Mouse (Mus musculus) gastrocnemius, postnatal 4 days (tissue): ENCODE measurements around the gene Tnfrsf11a. TPM values are rescaled to one million over a fixed set of nuclear protein-coding genes. Genes with fewer than 3 reads are reported as not detected.

Experiments
- DNase-seq, 2 experiments: peaks; one replicate each; pipeline ENCODE4 v3.0.0; 2021 to 2022; ENCODE audit warnings: low spot score in 2 of 2, mixed read lengths in 2 of 2
- total RNA-seq, 2 experiments: library from RNA; stranded (reverse); gene quantifications; 2 replicates each; pipeline ENCODE4 v1.2.3; 2021

Tnfrsf11a gene
- total RNA-seq, 2 experiments from 2014 or later, result 2.1 to 2.4 TPM

DNA sequence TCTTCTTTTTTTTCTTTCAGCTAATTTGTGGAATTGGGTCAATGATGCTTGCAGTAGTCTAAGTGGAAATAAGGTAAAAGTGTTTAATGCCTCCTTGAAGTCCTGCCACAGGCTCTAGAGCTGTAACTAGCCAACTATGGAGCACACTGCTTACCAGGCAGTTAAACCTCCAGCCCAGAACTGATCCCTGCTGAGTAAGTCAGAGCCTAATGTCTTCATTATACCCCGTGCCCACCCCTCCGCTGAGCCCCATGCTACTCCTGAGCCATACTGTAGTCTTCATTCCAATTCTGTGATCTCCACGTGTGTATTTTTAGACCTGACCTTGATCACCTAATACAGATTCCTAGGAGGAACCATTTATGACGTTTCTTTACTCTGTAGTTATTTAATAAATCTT, 44.5 kb downstream of the Tnfrsf11a start:
- DNase-seq, result no peak

DNA sequence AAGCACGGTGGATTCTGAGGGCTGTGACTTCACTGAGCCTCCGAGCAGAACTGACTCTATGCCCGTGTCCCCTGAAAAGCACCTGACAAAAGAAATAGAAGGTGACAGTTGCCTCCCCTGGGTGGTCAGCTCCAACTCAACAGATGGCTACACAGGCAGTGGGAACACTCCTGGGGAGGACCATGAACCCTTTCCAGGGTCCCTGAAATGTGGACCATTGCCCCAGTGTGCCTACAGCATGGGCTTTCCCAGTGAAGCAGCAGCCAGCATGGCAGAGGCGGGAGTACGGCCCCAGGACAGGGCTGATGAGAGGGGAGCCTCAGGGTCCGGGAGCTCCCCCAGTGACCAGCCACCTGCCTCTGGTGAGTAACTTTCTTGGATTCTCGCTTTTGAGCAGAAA, 46.9 kb downstream of the Tnfrsf11a start:
- no peak for DNase-seq

DNA sequence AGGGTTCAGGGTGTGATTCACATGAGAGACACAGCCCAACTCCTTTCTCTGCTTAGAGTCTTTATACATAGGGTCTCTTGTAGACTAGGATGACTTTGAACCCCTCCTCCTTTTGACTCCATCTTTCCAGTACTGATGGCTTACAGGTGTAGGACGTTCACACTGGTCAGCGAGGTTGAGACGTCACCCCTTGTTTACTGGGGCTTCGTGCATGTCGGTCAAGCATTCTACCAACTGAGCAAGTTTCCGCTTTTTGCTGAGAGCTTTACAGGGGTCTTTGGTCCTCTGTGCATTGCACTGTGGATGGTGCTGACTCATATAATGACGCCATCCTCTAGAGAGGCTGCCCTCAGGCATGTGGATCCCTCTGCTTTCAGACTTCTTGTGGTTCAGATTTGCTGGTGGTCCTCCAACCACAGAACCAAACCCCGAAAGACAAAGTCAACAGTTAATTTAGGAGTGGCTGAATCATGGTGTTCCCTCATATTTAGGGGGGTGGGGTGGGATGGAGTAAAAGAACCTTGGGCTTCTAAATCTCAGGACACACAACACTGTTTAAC, 47.3 kb downstream of the Tnfrsf11a start:
- DNase-seq, result no peak

- DNase-seq, result no peak
These were observed 48.7 kb downstream of the Tnfrsf11a start for GRCm38 (mm10) chr1:105829171-105829570.

GRCm38 (mm10) chr1:105832784-105833183, 52.3 kb downstream of the Tnfrsf11a start:
- no peak for DNase-seq

DNA sequence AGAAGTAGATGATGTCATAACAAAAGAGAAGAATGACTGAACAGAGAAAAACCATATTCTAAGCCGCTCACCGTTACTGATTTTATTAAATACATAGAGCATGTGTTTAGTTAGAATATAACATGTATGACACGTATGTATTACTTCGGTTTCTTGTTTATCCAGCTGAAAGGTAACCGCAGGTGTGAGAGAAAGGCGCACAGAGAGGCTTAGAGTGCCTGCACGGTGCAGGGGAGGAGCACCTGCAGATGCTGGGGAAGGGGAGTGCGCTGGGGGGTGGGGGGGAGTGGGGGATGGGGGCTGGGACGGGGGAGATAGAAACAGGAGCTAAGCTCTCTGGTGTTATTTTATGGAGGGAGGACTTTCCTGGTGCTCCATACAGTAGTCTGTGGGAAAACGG, 62.4 kb downstream of the Tnfrsf11a start:
- no peak for DNase-seq

GRCm38 (mm10) chr1:105843386-105843785, 62.9 kb downstream of the Tnfrsf11a start:
- no peak for DNase-seq

DNA sequence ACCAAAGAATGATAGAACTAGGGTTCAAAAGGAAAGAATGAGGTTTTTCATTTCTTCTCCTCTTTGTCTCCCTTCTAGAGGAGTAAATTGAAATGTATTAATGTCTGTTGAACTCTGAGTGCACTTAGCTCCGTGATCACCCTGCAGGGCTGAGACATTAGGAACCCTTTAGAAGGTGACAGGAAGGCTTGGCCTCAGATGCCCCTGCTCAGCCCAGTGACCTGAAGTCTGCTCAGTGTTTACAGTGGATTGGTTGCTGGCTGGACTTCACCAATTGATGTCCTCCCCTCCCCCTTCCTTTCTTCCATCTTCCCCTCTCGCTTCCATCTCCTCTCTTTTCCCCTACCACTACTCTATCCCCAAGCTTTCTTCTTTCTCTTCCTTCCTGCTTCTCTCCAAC, 63.3 kb downstream of the Tnfrsf11a start:
- DNase-seq, result no peak

- DNase-seq, result no peak
These were observed 64.0 kb downstream of the Tnfrsf11a start for GRCm38 (mm10) chr1:105844341-105845006.

DNA sequence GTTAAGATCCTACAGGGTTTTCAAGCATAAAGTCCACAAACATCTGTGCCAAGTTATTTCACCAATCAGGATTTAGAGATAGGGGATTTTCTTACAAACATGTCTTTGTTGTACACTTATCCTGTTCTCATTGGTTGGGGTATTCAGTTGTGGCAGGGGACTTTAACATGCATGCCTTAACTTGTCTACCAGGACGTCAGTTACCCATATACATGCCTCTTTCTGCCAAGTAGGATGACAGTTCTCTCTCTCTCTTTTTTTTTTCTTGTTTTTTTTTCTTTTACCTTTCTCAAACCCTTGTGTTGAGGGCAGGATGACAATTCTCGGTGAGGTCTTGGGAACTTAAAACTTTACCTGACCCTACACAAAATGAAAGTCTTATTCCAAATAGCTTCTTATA, 65.9 kb downstream of the Tnfrsf11a start:
- no peak for DNase-seq

GRCm38 (mm10) chr1:105848806-105849205, 68.3 kb downstream of the Tnfrsf11a start:
- DNase-seq, result no peak

DNA sequence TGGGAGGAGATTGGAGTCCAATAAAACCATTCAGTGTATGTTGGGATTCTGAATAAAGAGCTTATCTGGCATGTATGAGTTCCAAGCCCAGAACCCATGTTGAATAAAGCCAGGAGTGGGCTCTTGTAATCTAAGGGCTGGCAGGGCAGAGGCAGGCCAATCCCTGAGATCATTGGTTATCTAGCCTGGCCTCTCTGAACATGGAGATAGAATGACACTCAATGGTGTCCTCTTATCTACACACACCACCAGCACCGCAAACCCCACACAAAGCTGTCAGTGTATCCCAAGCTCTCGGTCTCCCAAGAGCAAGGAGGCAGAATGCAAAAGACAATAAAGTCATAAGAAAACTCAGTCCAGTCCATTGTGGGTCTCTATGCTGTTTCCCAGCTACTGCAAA, 70.8 kb downstream of the Tnfrsf11a start:
- DNase-seq, result no peak

GRCm38 (mm10) chr1:105859740-105860139, 79.2 kb downstream of the Tnfrsf11a start:
- DNase-seq, result no peak

DNA sequence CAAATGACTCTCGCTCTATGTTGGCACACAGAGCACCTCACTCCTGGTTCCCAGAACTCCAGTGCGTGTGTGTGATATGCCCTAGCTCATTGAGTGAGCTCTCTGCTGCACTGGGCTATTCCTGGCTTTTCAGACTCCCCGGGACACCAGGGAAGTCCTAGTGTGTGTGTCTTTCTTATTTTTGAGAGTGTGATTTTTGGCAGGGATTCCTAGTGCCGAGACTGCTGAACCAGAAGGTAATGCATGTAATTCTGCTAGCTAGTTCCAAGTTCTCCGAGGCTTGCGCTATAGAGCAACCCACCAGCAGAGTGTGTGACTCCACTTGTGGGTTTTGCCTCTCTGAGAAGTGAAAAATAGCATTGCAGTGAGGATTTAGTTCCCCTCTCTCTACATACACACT, 96.1 kb downstream of the Tnfrsf11a start:
- DNase-seq, result no peak

DNA sequence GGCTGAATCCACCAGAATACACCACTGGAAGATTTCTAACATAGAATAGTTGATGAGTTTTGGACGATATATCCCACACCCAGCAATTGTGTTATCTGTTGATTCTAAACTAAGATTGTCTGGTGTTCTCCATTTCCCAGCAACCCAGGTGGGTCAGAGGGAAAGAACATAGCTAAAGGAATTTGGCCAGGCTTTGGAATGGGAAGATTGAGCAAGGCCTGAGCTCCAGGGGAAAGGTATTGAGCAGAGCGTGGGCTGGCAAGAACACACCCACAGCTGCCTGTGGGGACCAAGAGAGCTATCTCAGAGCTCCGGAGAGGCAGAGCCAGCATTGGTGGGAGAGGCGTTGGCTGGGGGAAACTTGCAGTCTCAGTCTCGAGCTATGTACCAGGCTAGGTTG, 97.3 kb downstream of the Tnfrsf11a start:
- no peak for DNase-seq

- DNase-seq, result no peak
These were observed 97.9 kb downstream of the Tnfrsf11a start for GRCm38 (mm10) chr1:105878416-105878815.

- DNase-seq, result peak in 1 of 2 experiments; percentile 15
These were observed 100.2 kb downstream of the Tnfrsf11a start for GRCm38 (mm10) chr1:105880555-105881304.

DNA sequence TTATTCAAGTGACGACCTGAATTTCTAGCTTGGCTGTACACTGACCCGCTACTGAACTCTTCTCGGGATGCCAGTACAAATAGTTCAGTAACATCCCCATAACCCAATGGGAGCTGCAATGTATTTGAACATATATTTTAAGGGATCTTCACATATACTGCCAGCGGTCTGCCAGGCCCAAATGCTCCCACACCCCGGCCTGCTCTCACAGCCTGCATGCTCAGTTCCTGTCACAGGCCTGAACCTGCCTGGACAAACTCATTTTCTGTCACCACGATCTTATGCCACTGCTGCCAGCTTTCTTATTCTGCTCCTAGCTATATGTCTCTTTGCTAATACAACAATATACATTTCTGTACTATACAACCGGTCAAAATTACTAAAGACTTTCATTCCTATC, 100.9 kb downstream of the Tnfrsf11a start:
- DNase-seq, result no peak

GRCm38 (mm10) chr1:105883498-105883897, 103.0 kb downstream of the Tnfrsf11a start:
- DNase-seq, result no peak

DNA sequence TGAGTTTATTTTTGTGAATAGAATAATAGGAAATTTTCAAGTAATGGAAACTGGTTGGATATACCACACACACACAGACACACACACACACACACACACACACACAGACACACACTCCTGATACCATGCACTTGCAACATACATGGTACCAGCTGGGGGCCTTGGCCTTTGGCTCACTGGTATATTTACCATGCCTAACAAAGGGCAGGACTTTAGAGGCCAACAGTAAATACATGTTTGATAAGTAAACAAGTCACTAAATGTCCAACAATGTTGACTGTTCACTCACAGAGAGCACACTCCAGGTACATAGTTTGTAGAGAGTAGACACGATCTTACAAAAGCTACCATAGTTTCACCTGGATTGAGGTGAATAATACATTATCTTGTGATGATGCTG, 104.6 kb downstream of the Tnfrsf11a start:
- no peak for DNase-seq

DNA sequence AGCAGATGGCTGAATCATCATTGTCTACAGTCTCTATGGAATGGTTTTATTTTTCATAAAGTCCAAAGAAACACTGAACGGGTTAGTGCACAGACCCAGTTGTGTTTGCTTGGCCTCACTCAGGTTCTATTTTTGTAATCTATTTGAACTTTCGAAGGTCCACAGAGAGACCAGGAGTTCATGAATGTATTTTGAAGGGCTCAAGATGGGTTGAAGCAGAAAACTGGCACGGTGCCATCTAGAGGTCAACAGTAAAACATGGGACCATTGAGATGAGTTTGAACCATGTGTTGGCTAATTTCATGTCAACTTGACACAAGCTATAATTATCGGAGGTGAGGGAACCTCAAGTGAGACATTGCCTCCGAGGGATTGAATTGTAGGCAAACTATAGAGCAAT, 105.1 kb downstream of the Tnfrsf11a start:
- no peak for DNase-seq

GRCm38 (mm10) chr1:105886358-105886757, 105.8 kb downstream of the Tnfrsf11a start:
- DNase-seq, result no peak
